Mouse (Mus musculus) lung, postnatal 0 days (tissue): ENCODE data around the gene Hmga1.

Experiments used
- CTCF ChIP-seq: IDR thresholded peaks from 2 replicates; pipeline ENCODE4 v1.5.1; 2016; ENCODE audit warnings: antibody characterized with exemption, mild to moderate bottlenecking
- EP300 ChIP-seq: IDR thresholded peaks from 2 replicates; pipeline ENCODE4 v1.6.1; 2016; ENCODE audit warnings: antibody characterized with exemption, mild to moderate bottlenecking, control low read depth

DNA sequence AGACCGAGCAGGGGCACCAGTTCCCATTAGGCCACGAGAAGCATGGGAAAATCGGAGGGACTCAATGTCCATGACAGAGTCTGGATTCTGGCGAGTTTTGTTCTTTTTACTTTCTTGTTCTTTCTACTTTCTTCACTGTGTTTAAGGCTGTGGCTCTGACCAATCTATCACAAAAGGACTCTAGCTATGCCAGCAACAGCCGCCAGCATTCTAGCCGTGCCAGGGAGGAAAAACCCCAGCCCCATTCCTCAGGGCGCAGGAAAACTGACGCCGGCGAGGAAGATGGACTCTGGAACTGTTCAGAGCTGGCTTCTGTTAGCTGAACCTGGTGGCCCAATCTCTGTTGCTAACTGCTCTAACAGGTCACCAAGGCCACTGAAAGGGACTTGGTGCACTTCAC lies 22.2 kb downstream of the Hmga1 start:
- TF ChIP-seq CTCF (no peak), EP300 (no peak)
